Mouse (Mus musculus) left cerebral cortex, postnatal 25 days (tissue): ENCODE measurements around the gene Fnbp1. TPM values are rescaled to one million over a fixed set of nuclear protein-coding genes. Genes with fewer than 3 reads are reported as not detected.
"Not testable (repeated sequence)": the region's sequence is repeated elsewhere in the genome, so short reads cannot be mapped to it uniquely, and the experiment has no call there.

Source experiments
- DNase-seq, 2 experiments: peaks; one replicate each; pipeline ENCODE4 v3.0.0; 2022; ENCODE audit warnings: low spot score in 2 of 2, mixed read lengths in 1 of 2
- intact Hi-C: fragments of 180-260 bp; cut with DNase I; formaldehyde crosslinking; loops from one replicate; pipeline ENCODE4 v1.15.1; 2025
- total RNA-seq, 2 experiments: library from RNA; stranded (reverse); gene quantifications; 2 replicates each; pipeline ENCODE4 v1.2.3; 2021

Fnbp1 gene
- total RNA-seq, result 10 to 100 TPM; 84.0 to 87.3 TPM

GRCm38 (mm10) chr2:31141867-31142454, at the start of gene Fnbp1:
Gene Fnbp1 (minus strand): TSS chr2:31142008.
- peak; percentile 90 to 94 for DNase-seq
- intact Hi-C loops, result loop anchor here (5.0 kb wide), 2 partner anchors 75 to 160 kb away; partner anchors contain the start of genes BC005624 and Usp20

- DNase-seq, result no peak
- intact Hi-C loops, result loop anchor here (5.0 kb wide), 1 partner anchor 193 kb away; no protein-coding TSS in a partner anchor
These were observed 47.8 kb upstream of the Fnbp1 start for GRCm38 (mm10) chr2:31189654-31190053.

GRCm38 (mm10) chr2:31188691-31189090, 46.9 kb upstream of the Fnbp1 start:
- intact Hi-C loops, result no loop called here
- no peak for DNase-seq

- intact Hi-C loops, result loop anchor here (5.0 kb wide), 1 partner anchor 162 kb away; no protein-coding TSS in a partner anchor
- DNase-seq, result no peak
These were observed 42.0 kb upstream of the Fnbp1 start for GRCm38 (mm10) chr2:31183830-31184229.

GRCm38 (mm10) chr2:31182786-31183330, 41.0 kb upstream of the Fnbp1 start:
- intact Hi-C loops, result loop anchor here (5.0 kb wide), 1 partner anchor 161 kb away; no protein-coding TSS in a partner anchor
- DNase-seq, result no peak

GRCm38 (mm10) chr2:31180081-31180551, 38.3 kb upstream of the Fnbp1 start:
- no peak for DNase-seq
- intact Hi-C loops, result loop anchor here (5.0 kb wide), 1 partner anchor 158 kb away; no protein-coding TSS in a partner anchor

- intact Hi-C loops, result no loop called here
These were observed 37.7 kb upstream of the Fnbp1 start for GRCm38 (mm10) chr2:31179471-31179870.

GRCm38 (mm10) chr2:31178593-31178992, 36.8 kb upstream of the Fnbp1 start:
- intact Hi-C loops, DNase-seq: not testable (repeated sequence)

More at GRCm38 (mm10) chr2:31179471-31179870, 37.7 kb upstream of the Fnbp1 start:
- no peak for DNase-seq

GRCm38 (mm10) chr2:31173290-31173689, 31.5 kb upstream of the Fnbp1 start:
- DNase-seq, result no peak
- intact Hi-C loops, result no loop called here

GRCm38 (mm10) chr2:31172536-31172935, 30.7 kb upstream of the Fnbp1 start:
- no peak for DNase-seq
- intact Hi-C loops, result no loop called here

GRCm38 (mm10) chr2:31172001-31172400, 30.2 kb upstream of the Fnbp1 start:
- intact Hi-C loops, result no loop called here
- DNase-seq, result peak in 1 of 2 experiments; percentile 35

GRCm38 (mm10) chr2:31170164-31170563, 28.4 kb upstream of the Fnbp1 start:
- DNase-seq, result no peak
- intact Hi-C loops, result no loop called here

GRCm38 (mm10) chr2:31169001-31169400, 27.2 kb upstream of the Fnbp1 start:
- no peak for DNase-seq
- intact Hi-C loops, result no loop called here

GRCm38 (mm10) chr2:31167571-31167970, 25.8 kb upstream of the Fnbp1 start:
- DNase-seq, intact Hi-C loops: not testable (repeated sequence)

- intact Hi-C loops, result no loop called here
- no peak for DNase-seq
These were observed 23.7 kb upstream of the Fnbp1 start for GRCm38 (mm10) chr2:31165529-31165928.

- intact Hi-C loops, result no loop called here
- peak; percentile 28 to 74 for DNase-seq
These were observed 23.1 kb upstream of the Fnbp1 start for GRCm38 (mm10) chr2:31164841-31165455.

- DNase-seq, result no peak
- intact Hi-C loops, result no loop called here
These were observed 21.7 kb upstream of the Fnbp1 start for GRCm38 (mm10) chr2:31163361-31164118.

- intact Hi-C loops, result no loop called here
- no peak for DNase-seq
These were observed 19.8 kb upstream of the Fnbp1 start for GRCm38 (mm10) chr2:31161620-31162019.

- DNase-seq, result no peak
- intact Hi-C loops, result no loop called here
These were observed 18.5 kb upstream of the Fnbp1 start for GRCm38 (mm10) chr2:31160147-31160920.
